Mouse (Mus musculus) ES-CJ7 (cell line): ENCODE measurements at regions not wholly inside any gene's neighbourhood (a gene's known extent, or its start where the extent isn't known, plus 50 kb on each side); places are given as distances from the start of the nearest gene placed in this dataset.
"Not testable (repeated sequence)": the region's sequence is repeated elsewhere in the genome, so short reads cannot be mapped to it uniquely, and the experiment has no call there.

ENCODE experiments used
- DNase-seq: peaks from one replicate; pipeline ENCODE4 v3.0.0; 2011; ENCODE audit warnings: low read depth, low spot score

GRCm38 (mm10) chr10:19297669-19298068 lies 58.7 kb upstream of the Olig3 start:
- peak; percentile 34 for DNase-seq

GRCm38 (mm10) chr10:19295388-19296013 lies 60.8 kb upstream of the Olig3 start:
- DNase-seq, result no peak

DNA sequence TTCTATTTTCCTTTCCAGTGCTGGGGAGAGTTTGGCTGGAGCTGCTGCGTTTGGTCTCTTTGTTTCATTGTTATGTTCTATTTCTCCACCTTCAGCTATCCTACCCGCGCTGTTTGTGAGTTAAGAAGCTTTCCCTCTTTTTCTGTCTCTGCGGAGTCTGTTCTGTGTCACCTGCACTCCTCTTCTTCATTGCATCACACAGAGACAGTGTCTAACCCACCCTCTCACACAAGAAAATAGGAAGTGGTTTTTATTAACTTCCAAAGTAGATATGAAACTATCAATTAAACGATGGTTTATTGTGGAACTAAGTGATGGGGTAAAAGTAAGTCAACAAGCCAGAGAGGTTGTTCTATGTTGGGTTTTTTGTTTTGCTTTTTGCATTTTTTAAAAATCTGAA lies 64.9 kb upstream of the Olig3 start:
- no peak for DNase-seq

GRCm38 (mm10) chr10:19291039-19291438 lies 65.3 kb upstream of the Olig3 start:
- DNase-seq, result not testable (repeated sequence)

GRCm38 (mm10) chr10:19282166-19282565 lies 74.2 kb upstream of the Olig3 start:
- no peak for DNase-seq

DNA sequence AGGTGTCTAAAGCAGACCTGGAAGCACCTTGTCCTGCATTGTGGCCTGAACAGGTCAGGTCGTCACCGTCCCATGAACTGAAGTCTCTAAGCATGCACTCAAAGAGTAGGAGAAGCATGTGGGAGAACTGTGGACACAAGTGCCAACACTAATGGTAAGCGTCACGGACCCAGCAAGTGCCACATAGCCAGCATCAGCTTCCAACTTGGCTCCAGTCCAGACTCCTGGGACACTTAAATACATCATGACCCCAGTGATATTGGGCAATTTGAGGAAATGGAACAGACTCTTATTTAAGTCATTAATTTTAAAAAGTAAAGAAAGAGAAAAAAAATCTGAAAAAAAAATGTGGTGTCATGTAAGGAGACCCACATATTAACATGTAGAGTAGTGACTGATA lies 75.3 kb upstream of the Olig3 start:
- DNase-seq, result no peak

DNA sequence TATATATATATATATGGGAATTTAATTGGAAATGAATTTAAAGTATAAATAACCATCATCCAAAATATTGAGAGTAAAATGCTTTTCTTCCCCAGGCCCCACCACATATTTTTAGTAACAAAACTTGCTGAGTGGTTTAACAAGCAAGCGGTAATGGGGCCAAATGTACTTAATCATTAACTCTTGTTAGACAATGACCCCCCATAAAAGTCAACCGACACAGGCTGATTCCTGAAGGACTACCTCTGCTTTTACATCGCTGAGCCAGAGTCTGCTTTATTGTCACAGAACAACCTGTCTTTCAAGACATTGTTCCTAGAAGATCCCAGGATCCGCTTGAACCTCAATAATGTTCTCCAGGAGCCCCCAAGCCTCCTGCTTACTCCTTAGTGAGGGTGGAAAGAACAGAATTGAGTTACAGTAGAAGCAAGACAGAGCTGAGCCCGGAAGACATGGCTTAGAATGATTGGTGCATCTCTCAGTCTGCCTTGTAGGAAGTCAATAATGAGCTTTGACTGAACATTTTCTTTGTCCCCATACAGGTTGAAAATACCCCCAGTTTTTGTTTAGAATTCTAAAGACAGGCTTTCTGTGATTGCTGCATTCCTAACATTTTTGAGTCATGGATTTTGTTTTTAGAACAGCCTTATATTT lies 78.0 kb upstream of the Olig3 start:
- DNase-seq, result no peak

DNA sequence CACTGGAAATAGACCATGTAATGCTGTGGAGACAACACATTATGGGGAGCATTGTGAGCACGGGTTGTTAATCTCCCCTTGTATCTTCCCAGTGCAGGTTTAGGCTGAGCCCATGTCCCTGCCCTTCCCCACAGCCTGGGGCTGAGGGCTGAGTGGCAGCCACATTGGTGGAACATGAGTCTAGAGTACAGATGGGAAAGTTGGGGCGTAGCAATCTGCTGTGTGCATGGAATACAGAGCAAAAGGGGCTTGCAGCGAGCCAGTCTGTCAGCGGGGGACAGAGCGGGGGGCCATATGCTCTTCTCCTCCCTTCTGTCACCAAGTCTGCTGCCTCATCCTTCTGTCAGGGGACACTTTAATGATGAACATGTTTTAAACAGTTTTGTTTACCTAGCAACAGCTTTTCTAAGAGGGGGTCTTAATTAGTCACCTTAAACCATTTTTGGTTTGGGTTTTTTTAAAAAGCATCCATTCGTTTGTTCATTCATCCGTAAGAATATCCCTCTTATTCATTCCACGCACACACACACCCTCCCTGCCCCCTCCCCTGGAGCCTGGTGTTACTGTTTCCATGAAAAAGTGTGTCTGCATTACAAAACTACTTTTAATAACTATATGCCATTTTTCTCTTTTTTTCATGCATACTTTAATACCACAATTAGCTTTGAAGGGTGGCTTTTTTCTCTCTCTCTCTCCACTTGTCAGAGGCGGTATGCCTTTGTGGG lies 79.1 kb upstream of the Olig3 start:
- DNase-seq, result no peak

- DNase-seq, result no peak
Measured at GRCm38 (mm10) chr10:19274985-19275384, 81.3 kb upstream of the Olig3 start.

DNA sequence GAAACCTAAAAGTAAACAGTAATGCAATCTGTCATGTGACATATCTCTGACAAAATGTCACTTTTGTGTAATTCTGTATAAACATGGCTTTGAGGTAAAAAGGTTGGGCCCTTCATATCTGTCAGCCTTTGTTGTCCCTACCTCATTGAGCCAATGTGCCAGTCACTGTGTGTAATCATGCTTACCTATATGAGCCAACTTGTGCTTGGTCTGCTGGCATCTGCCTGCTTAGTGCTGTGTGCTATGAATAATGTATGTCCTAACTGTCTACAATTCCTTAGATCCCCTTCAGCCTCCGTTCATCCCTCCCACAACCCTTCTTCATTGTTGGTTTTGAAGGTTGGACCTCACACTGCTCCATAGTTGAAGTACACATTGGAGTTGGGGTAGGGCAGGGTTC lies 86.9 kb upstream of the Olig3 start:
- DNase-seq, result no peak

DNA sequence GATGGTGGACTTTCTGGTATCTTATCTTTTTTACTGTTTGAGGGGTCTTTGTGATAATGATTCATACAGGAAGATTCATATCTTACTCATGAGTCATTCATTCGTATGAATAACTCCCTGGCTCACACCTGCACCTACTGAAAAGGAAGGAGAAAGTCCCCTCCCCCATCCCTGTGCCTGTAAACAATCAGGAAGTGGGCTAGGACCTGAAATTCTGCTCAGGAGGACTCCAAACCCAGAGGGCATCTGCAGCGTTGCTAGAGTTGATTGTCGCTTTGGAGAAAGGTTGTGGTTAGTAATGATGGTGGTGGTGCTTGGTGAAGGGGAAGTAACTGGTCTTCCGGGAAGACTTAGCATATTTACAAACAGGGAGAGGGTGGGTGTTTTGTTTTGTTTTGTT lies 88.3 kb upstream of the Olig3 start:
- no peak for DNase-seq

GRCm38 (mm10) chr10:19240102-19240759 lies 116.1 kb upstream of the Olig3 start:
- peak; percentile 78 for DNase-seq

- no peak for DNase-seq
Measured at GRCm38 (mm10) chr10:19216240-19216639, 140.1 kb upstream of the Olig3 start.

- no peak for DNase-seq
Measured at GRCm38 (mm10) chr10:19209751-19210150, 146.6 kb upstream of the Olig3 start.

DNA sequence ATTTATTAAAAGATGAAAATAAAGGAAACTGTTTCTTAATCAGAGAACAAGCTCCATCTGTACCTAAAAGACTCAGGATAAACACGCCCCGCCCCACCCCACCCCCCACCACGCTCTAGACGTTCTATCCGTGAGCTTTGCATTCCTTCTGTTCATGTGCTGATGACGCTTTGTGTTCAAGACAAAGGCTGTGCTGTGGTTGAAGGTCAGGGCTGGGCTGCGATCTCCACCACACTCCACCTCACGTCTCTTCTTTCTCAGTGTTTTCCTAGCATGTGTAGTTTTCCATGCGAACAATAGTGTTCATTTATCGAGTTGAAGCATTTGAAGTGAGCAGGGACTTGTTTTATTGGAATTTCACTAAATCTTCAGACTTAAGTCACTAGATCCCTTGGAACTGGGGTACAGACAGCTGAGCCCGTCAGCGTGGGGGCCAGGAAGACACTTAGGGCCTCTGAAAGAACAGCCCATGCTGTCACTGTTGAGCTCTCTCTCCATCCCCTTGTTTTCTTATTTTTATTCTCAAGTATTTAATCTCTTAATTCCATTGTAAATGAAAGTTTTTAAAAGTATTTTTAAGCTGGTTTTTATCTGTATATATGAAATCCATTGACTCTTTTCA lies 148.1 kb upstream of the Olig3 start:
- peak; percentile 99 for DNase-seq

- DNase-seq, result peak; percentile 70
Measured at GRCm38 (mm10) chr10:19207505-19207904, 148.8 kb upstream of the Olig3 start.

GRCm38 (mm10) chr10:19200311-19200710 lies 156.0 kb upstream of the Olig3 start:
- DNase-seq, result no peak

DNA sequence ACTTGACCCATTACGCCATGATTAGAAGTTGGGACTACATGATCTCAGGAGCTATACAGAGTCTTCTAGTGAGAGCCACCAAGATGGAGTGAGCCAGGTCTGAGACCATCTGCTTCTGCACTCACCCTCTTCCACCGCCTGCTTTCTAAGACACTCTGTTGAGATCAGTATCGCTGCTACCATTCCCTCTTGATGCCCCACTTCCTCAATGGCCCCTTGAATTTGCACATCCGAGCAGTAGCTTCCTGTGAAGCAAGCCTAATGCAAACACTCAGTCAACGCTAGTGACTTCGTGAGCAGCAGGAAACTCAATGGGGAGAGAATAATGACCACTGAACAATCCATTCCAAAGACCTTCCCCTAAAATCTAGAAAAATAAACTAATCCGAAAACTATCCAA lies 160.7 kb upstream of the Olig3 start:
- DNase-seq, result no peak

DNA sequence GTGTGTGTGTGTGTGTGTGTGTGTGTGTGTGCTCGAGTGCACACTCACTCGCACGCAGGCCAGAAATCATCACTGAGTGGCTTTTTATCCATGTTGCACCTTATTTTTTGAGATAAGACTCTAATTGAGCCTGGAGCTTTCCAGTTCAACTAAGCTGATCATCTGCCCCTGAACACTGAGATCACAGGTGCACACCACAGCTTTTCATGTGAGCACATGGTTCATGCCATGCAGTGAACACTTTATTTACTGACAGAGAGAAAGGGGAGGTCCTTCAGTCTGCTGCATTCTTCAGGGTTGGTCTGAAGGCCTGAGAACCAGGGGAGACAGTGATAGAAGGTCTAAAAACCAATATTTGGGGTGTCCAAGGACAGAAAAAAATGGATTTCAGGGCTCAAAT lies 161.7 kb upstream of the Olig3 start:
- no peak for DNase-seq

DNA sequence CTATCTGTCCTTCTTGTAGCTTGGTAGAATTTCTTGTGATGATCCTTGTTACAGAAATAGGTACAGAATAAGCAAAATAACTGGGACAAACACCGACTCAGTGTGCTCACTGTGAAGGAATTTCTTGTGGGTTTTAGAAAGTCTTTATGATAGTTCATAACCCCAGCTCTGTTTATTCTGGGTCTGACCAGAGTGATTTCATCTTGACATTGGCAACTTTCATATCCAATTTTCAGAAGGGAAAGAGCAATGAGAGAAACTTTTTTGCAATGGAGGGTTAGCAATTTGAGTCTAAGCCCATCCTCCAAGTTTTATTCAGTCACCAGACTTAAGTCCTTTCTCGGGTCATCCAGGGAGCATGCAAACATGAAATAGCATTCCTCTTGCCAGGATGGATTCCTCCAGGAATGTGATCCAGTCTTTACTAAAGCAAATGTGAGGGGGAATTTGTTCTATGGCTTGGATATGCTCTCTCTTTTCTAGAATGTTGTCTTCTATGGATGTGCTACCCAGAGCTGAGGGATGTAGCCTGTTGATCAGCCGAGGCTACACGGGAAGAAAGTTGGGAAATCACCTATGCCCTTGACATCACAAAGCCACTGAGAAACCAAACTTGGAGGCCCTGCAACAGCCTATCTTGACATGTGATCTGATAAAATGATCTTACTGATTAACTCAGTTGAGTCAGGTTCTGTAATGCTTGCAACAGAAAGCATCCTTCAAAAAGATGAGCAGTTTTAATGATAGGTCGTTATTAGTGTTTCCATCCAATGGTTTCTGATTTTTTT lies 163.2 kb upstream of the Olig3 start:
- DNase-seq, result no peak

DNA sequence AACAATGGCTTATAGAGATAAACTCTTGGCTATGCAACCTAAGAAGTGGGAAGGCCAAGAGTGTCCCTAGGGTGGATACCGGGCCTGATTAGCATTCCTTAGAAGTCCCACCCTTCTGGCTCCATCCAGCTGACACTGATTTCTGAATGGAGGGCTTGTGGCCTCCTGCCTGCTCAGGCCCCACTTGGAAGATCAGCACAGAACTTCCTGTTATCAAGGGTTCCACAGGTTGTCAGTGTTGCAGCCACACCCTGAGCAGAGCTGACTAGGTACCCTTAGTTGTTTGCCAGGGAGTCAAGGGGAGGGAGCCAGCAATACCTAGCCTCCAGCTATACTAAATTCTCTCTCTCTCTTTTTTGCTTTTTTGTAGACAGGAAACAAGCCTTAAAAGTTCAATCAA lies 164.1 kb upstream of the Olig3 start:
- peak; percentile 65 for DNase-seq
